Mouse (Mus musculus) heart, postnatal 0 days (tissue): Measurements from ENCODE around the gene Sipa1l2.

Experiments
- CTCF ChIP-seq: IDR thresholded peaks from 2 replicates; pipeline ENCODE4 v1.5.1; 2016; ENCODE audit warnings: antibody characterized with exemption, control low read depth, low read depth
- EP300 ChIP-seq: IDR thresholded peaks from 2 replicates; pipeline ENCODE4 v1.6.1; 2016; ENCODE audit warnings: antibody characterized with exemption, low read depth

DNA sequence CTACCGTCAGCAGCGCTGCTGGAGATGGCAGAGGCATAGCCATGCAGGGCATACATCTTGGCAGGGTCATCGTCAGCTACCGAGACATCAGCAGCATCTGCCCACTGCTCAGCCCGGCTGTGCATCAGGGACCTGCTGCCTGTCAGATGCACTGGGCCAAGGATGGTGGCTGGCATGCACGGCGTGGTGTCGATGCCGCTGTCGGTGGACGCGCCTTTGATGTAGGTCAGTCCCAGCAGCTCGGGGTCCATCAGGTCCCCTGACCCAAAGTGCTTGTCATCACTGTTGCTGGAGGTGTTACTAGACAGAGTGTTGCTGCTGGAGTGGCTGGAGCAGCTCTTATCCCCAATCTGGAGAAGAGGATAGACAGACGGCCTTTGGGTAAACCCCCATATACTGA, 122.1 kb downstream of the Sipa1l2 start:
- TF ChIP-seq CTCF = no peak
- TF ChIP-seq EP300 = no peak
